Mouse (Mus musculus) G1E-ER4 (cell line): ENCODE results near the gene Med21. TPM values are rescaled to one million over a fixed set of nuclear protein-coding genes. Genes with fewer than 3 reads are reported as not detected.

Experiments used
- GATA1 ChIP-seq: IDR thresholded peaks from one replicate; pipeline ENCODE4 v1.8.0; 2012; ENCODE audit warnings: low read length, inconsistent platforms
- polyA plus RNA-seq: library from polyadenylated mRNA; stranded (reverse); fragments of >175 nt; gene quantifications from 2 replicates; pipeline ENCODE4 v1.2.3, GENCODE M21; 2012

The Med21 gene
- polyA plus RNA-seq, result 3.1 and 4.5 TPM in 2 replicates

DNA sequence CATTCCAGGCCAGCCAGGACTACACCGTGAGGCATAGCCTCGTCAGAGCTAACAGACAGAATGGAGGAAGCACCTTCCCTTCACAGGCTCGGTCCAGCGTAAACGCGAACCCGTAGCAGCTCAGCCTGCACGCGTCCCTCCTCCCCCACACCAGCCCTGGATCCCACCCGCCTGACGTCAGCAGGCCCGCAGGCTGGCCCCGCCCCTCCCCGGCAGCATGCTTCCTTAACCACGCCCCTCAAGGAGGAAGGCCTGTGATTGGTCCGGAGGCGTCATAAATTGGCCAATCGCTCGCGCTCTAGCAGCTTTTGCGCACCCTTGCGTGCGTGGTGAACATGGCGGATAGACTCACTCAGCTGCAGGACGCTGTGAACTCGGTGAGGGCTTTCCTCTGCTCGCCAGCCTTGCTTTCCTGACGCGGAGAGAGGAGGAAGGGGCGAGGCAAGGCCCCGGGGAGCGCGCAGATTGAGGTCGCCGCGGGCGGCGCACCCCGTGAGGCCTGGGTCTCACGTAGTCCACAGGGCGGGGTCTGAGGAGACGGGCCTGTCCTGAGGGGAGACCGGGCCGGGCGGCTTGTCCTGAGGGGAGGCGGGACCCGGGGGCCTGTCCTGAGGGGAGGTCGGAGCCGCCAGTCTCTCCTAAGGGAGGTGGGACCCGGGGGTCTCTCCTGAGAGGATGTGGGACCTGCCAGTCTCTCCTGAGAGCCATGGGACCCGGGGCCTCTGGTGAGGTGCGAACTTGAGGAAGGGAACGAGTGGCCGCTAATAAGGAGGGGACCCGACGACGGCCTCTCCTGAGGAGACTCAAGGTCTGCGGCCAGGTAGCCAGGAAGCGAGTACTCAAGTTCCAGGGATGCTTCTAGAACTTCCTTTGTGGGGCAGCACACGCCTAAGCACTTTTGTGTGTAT lies at the start of gene Med21, which contains the start of gene Tm7sf3:
TSS of gene Med21 (plus strand) at position 272 of the 908 bp plus-strand sequence.
TSS of gene Tm7sf3 (minus strand) at position 549 of the 908 bp plus-strand sequence.
- TF ChIP-seq GATA1, result no peak

GRCm38 (mm10) chr6:146602601-146603000 lies 39.7 kb upstream of the Med21 start:
- no peak for TF ChIP-seq GATA1

- no peak for TF ChIP-seq GATA1
Observed at GRCm38 (mm10) chr6:146603651-146604050, 38.7 kb upstream of the Med21 start.

DNA sequence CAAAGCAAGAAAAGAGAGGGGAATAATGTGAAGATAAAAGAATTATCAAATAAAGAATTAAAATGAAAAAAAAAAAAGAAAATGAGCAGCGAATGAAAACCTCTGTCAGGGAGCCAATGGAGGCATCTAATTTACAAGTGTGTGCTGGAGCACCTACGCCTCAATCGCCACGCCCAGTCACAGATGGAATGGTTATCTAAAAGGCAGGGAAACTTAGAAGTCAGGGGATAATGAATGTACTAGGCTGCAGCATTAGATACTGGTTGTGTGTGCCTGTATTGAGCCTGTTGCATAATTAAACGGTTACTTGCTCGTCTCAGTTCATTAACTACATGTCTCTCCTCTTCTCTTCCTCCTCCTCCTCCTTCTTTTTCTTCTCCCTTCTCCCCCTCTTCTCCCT lies 31.0 kb upstream of the Med21 start:
- TF ChIP-seq GATA1, result no peak

DNA sequence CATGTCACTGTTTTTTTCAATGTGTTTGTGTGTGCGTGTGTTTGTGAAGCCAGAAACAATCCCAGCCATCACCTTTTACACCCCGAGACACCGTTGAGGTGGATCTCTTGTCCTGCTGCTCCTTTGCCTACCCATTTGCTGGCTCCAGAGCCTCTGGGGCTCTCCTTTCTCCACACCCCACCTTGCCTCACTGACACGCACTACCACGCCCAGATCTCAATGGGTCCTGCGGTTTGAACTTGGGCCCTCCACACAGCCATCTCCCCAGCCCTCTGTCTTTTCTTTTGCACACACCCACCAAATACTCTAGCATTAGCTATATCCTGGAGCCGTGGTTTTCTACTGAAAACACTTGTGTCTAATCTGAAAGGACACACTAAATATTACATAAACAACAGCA lies 30.4 kb upstream of the Med21 start:
- no peak for TF ChIP-seq GATA1

- TF ChIP-seq GATA1, result no peak
Observed at GRCm38 (mm10) chr6:146612736-146613135, 29.6 kb upstream of the Med21 start.

DNA sequence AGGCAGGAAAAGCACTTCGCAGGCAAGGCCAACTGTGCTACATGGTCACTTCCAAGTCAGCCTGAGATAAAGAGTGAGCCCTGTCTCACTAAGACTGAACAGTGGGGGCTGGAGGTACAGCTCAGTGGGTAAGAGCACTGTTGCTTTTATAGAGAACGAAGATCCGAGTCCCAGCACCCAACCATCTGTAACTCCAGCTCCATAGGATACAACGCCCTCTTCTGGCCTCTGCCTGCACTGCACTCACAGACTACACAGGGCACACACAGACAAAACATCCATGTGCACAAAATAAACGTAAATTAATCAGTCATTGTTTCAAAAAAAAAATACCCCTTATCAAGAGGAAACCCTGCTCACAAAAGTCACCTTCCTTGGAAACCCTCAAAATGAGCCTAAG lies 28.4 kb upstream of the Med21 start:
- TF ChIP-seq GATA1, result no peak

DNA sequence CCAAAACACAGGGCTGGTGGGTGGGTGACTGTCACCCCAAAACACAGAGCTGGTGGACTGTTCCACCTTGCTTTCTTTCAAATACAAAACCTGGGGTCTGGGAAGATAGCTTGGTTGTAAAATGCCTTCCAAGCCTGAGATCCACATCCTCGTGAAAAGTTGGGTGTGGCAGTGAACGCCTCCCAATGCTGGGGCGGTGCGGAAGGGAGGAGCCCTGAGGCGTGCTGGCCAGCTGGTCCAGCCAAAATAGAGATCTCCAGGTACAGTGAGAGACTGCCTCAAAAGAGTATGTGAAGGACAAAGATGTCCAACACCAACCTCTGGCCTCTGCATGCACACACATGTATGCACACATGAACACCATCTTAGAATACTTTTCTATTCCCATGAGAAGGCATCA lies 27.8 kb upstream of the Med21 start:
- TF ChIP-seq GATA1, result no peak

DNA sequence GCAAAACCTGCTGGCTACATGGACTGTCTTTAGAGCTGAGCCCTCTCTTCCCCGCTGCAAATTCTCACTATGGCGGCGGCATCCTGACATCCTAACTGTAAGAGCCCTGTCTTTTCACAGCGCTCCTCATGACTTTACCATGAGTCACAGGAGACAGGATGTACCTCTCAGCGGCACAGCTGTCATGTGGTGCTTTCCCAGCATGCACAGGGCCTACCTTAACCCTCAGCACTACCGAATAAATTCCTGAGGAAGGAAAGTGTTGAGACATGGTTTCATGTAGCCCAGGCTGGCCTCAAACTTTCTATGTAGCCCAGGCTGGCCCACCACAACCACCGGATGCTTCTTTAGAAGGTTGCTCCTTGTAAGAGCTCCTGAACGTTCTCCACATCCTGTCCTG lies 26.5 kb upstream of the Med21 start:
- no peak for TF ChIP-seq GATA1

- TF ChIP-seq GATA1, result no peak
Observed at GRCm38 (mm10) chr6:146616670-146617069, 25.7 kb upstream of the Med21 start.

DNA sequence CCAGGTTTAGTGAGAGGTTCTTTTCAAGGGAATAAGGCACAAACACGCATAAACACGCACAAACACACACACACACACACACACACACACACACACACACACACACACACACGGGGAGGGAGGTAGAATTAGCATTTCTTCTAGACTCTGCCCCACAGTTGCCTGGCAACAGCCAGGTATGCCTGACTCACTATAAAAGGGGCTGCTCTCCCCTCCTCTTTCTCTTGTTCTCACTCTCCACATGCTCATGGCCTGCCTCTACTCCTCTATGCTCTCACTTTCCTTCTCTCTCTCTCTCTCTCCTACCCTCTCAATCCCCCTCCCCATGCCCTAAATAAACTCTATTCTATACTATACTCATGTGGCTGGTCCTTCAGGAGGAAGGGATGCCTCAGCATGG lies 14.2 kb upstream of the Med21 start:
- TF ChIP-seq GATA1, result no peak

DNA sequence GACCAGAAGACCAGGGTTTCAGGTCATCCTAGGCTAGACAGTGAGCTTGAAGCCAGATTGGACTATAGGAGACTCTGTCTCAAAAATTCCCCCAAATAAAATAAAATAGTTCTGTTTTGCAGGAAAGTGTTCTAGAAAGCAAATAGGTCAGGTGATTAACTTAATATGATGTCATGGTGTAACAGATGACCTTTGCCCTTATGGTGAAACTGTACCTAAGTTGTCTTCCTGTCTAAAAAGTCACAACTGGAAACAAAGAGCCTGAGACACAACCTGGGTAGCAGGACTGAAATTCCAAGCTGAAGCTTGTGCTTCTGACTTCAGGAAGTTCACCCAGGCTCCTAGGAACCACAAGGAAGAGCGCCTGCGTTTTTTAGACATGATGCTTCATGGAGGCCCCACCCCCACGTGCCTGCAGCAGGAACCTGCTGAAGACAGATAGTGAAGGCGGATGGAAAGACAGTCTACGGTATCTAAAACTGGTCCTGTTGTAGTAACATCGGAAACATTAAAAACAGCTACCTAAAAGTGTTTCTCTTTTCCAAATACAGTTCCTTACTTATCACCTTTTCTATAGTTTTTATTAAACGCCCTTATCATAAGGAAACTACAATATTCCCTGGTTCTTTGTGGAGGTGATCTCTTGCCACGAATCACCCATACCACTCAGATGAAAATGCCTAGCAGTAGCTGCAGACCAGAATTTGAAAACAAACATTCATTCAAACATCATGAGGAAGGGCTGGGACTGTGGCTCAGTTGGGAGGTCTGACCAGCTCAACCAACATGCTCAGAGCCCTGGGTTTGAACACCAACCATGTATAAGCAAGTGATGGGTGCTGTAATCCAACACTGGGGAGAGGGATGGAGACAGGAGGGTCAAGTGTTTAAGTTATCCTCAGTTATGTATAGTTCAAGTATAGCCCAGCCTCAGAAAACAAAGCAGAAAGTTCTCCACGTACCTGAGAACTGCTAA lies 12.3 kb upstream of the Med21 start:
- TF ChIP-seq GATA1, result no peak

- no peak for TF ChIP-seq GATA1
Observed at GRCm38 (mm10) chr6:146630961-146631360, 11.4 kb upstream of the Med21 start.

DNA sequence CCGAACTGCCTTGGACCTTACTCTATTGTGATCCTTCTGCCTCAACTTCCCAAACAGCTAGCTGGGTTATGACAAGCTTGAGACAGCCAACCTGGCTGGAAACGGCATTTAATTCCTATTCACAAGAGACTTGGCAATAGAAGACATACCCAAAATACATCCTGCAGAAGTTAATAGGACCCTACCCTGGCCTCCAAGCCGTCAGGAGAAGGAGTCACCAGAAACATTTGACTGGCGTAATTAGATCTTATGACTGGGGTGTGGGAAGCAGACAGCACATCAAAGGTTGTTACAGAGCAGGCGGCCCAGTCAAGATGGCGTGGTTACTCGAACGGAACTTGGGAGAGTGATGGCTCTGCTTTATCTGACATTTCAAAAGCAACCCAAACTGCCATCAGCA lies 10.5 kb upstream of the Med21 start:
- no peak for TF ChIP-seq GATA1

- TF ChIP-seq GATA1, result no peak
Observed at GRCm38 (mm10) chr6:146632403-146632802, 9.9 kb upstream of the Med21 start.

- no peak for TF ChIP-seq GATA1
Observed at GRCm38 (mm10) chr6:146633097-146633496, 9.2 kb upstream of the Med21 start.

DNA sequence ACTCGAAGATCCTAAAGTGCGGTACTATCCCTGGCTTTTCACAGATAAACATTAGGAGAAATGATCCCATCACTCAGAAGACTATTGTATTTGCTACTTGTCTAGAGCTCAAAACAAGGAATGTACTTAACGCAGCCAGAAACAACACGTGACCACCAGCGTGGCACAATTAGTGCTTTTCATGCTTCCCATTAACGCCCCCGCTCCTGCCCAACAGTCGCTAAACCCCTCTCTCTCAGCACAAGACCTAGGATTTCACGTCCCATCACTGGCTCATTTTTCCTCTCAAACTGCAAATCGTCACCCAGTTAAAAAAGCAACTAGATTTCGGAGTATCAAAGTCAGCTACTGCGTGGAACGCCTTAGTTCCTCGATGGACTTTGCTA lies 8.7 kb upstream of the Med21 start:
- no peak for TF ChIP-seq GATA1
